Mouse (Mus musculus) liver, adult (tissue): Measurements from ENCODE around the gene Maco1.

Source experiments
- GATA4 ChIP-seq: IDR thresholded peaks from 2 replicates; pipeline ENCODE4 v1.6.1; 2014; ENCODE audit warnings: mild to moderate bottlenecking, low read length; ENCODE audit not compliant: insufficient replicate concordance

Gene Maco1

DNA sequence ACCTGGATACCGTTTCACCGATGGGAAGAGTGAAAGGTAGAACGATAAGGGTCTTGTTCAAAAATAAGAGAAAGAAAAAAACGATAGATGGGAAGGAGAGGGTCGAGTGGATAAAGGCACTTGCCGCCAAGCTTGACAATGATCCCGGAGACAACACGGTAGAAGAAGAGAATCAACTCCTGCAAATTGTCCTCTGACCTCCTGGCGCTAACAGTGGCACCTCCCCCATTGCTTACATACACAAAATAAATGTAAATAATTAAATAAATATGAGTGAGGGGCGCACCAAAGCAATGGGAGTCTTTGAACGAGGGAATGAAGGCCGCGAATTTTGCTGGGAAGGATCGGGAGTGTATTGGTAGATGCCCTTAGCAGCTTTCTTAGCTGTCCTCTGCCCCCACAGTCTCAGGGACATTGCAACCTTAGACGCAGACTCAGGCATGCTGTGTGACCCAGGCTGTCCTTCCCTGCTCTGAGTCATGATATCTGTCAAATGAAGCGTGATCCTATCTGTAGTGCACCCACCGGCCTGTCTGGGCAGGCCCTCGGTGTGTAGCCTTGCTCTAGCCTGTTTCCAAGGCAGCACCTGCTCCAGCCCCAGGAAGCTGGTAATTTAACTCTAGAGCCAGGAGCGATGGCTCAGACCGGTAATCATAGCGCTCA is 84.8 kb downstream of the Maco1 start:
- no peak for TF ChIP-seq GATA4

GRCm38 (mm10) chr4:134767426-134768225 is 85.5 kb downstream of the Maco1 start, which contains the start of gene Ldlrap1:
Ldlrap1 (minus strand) TSS chr4:134768024.
- peak; percentile 23; the same call in 1 of the 2 replicates for TF ChIP-seq GATA4

- no peak for TF ChIP-seq GATA4
These were observed 86.2 kb downstream of the Maco1 start for GRCm38 (mm10) chr4:134766904-134767425.

GRCm38 (mm10) chr4:134766277-134766676 is 86.9 kb downstream of the Maco1 start:
- no peak for TF ChIP-seq GATA4

- no peak for TF ChIP-seq GATA4
These were observed 88.8 kb downstream of the Maco1 start for GRCm38 (mm10) chr4:134764333-134764732.

DNA sequence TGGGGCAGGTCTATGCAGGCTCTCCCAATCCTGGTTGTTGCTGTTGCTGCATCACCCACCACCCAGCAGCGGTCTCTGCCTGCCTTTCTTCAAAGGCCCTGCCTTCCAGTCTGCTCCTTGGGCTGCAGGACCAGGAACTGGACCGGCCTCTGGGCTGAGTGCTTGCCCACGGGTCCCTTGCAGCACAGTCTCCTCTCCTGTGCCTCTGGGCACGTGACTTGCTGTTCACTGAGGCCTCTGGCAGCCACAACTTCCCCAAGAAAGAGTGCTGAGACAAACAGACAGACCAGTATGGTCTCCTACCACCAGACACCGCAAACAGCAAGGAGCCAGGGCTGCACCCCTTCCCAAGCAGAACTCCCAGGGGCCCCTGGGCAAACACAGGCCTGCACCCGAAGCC is 90.8 kb downstream of the Maco1 start:
- TF ChIP-seq GATA4, result no peak

- TF ChIP-seq GATA4, result peak; percentile 94; the same call in 1 of the 2 replicates
These were observed 92.3 kb downstream of the Maco1 start for GRCm38 (mm10) chr4:134760793-134761201.

GRCm38 (mm10) chr4:134760281-134760680 is 92.9 kb downstream of the Maco1 start:
- no peak for TF ChIP-seq GATA4

DNA sequence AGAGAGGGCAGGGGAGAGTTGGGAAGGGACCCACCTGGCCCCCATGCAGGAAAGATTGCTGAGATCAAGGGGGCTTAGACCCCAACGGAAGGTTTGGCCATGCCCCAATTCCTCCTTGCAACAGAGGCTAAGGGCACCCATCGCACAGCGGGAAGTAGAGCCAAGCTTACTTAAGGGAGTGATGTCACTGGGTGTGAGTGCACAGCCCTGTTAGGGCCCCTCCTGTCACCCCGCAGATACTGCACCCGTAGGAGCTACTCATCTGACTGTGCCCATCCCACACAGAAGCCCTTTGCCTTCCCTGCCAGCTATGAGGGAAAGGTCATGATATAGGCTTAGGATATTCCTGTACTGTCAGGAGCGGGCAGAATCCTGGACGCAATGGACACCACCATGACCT is 93.6 kb downstream of the Maco1 start:
- no peak for TF ChIP-seq GATA4

DNA sequence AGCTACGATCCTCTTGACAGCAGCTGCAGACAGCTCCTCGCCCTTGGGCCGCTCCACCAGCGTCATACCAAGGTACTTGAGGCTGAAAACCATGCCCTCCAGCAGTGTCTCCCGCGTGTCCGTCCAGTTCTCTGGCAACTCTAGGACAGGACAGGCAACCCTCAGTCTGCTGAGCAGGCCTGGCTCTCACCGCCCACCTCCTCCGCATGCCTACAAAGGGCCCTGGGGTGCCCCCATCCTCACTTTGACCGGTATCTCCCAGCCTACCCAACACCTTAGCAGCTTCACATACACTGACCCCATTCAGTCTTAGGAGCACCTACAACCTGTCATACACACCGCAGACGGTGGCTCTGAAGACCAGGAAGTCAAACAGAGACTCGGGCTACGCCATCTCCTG is 94.2 kb downstream of the Maco1 start:
- TF ChIP-seq GATA4, result no peak

GRCm38 (mm10) chr4:134758367-134758766 is 94.8 kb downstream of the Maco1 start:
- no peak for TF ChIP-seq GATA4

DNA sequence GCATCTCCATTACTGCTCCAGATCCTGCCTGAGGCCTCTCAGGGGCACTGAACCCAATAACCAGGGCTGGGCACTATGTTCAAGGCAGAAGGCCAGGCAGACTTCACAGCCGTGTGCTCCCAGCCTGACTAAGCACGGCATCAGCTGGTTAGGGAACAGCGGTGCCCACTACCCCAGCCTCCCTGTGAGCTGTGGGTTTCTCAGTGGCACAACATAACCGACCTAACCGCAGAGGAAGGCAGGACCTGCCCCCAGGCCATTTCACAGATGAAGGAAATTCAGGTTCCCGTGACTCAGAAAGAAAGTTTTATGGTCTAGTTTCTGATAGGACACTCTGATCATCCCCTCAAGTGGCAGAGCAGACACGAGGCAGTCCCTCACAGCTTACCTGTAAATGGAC is 96.2 kb downstream of the Maco1 start:
- no peak for TF ChIP-seq GATA4

- no peak for TF ChIP-seq GATA4
These were observed 98.2 kb downstream of the Maco1 start for GRCm38 (mm10) chr4:134754941-134755340.

DNA sequence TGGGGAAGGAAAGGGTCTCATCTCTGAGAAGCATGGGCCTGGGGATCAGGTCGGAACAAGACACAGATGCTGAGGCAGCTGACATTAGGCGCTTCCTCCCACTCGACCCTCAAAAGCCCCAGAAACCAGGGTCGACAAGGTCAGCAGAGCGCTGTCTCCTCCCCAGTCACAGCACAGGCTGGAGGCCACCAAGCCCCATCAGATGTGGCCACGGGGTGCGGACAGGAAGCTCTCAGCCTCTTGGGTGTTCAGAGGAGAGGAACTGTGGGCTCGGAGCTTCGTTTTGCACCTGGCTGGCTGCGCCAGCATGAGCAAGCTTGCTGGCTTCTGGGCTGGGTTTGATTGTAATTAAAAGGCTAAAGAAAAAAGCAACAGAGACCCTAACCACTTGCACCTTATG is 98.8 kb downstream of the Maco1 start:
- no peak for TF ChIP-seq GATA4

- TF ChIP-seq GATA4, result no peak
These were observed 99.5 kb downstream of the Maco1 start for GRCm38 (mm10) chr4:134753516-134754261.
